Mouse (Mus musculus): ENCODE measurements around the gene Marcksl1. TPM values are rescaled to one million over a fixed set of nuclear protein-coding genes. Genes with fewer than 3 reads are reported as not detected.
"Not testable (repeated sequence)": the region's sequence is repeated elsewhere in the genome, so short reads cannot be mapped to it uniquely, and the experiment has no call there.

Marcksl1 gene
- polyA plus RNA-seq, 1 experiment from 2014 or later, result 1,751 TPM

GRCm38 (mm10) chr4:129550295-129550694 lies 36.9 kb downstream of the Marcksl1 start:
- no peak overlapping the region for H3K4me3 ChIP-seq
- H3K4me2 ChIP-seq, result no peak overlapping the region
- ATAC-seq (replicated peaks), result no peak
- 83% methylated on average over 1 of the region's 1 CpGs for WGBS
- H3K9ac ChIP-seq, result no peak overlapping the region
- peaks cover 1% of the 10 kb centered on the region for H3K4me1 ChIP-seq
- H3K36me3 ChIP-seq (replicated peaks), result no peaks in the 10 kb centered on the region
- no peaks in the 10 kb centered on the region for H3K27me3 ChIP-seq (replicated peaks)
- no peak overlapping the region for H3K27ac ChIP-seq
- H3K9me3 ChIP-seq, result no peaks in the 10 kb centered on the region

GRCm38 (mm10) chr4:129554512-129554911 lies 41.1 kb downstream of the Marcksl1 start:
- 65% methylated on average over 6 of the region's 6 CpGs for WGBS
- not testable (repeated sequence) for H3K27me3 ChIP-seq (replicated peaks); H3K36me3 ChIP-seq (replicated peaks); H3K27ac ChIP-seq; H3K9me3 ChIP-seq; H3K4me3 ChIP-seq; ATAC-seq (replicated peaks); H3K9ac ChIP-seq
- Histone ChIP-seq H3K4me1 (peaks cover 11% of the 10 kb centered on the region), H3K4me2 (peak overlapping the region; percentile 67)

- no peak overlapping the region; the same call in 1 of the 2 replicates for H3K9ac ChIP-seq
- ATAC-seq (replicated peaks), result no peak; the same call in 1 of the 2 replicates
- peak overlapping the region; percentile 67 for H3K4me2 ChIP-seq
- H3K27me3 ChIP-seq (replicated peaks), result no peaks in the 10 kb centered on the region
- no peaks in the 10 kb centered on the region for H3K36me3 ChIP-seq (replicated peaks)
- H3K4me1 ChIP-seq, result peaks cover 11% of the 10 kb centered on the region
- peak overlapping the region; percentile 48 for H3K4me3 ChIP-seq
- WGBS, result 4% methylated on average over 16 of the region's 16 CpGs
- H3K27ac ChIP-seq, result no peak overlapping the region
- no peaks in the 10 kb centered on the region for H3K9me3 ChIP-seq
Measured at GRCm38 (mm10) chr4:129555421-129555861, 42.1 kb downstream of the Marcksl1 start.

GRCm38 (mm10) chr4:129555862-129556531 lies 42.6 kb downstream of the Marcksl1 start:
- H3K4me2 ChIP-seq, result peak overlapping the region; percentile 67
- H3K27me3 ChIP-seq (replicated peaks), result no peaks in the 10 kb centered on the region
- ATAC-seq (replicated peaks), result peak; percentile 78
- H3K9ac ChIP-seq, result peak overlapping the region; percentile 47
- no peaks in the 10 kb centered on the region for H3K36me3 ChIP-seq (replicated peaks)
- WGBS, result under 1% methylated on average over 24 of the region's 24 CpGs
- no peaks in the 10 kb centered on the region for H3K9me3 ChIP-seq
- peak overlapping the region; percentile 73 for H3K27ac ChIP-seq
- peaks cover 11% of the 10 kb centered on the region for H3K4me1 ChIP-seq
- peak overlapping the region; percentile 48 for H3K4me3 ChIP-seq

- Histone ChIP-seq H3K4me3 (peak overlapping the region; percentile 48), H3K9me3 (no peaks in the 10 kb centered on the region), H3K4me2 (peak overlapping the region; percentile 67), H3K4me1 (peaks cover 11% of the 10 kb centered on the region), H3K9ac (peak overlapping the region; percentile 37; the same call in 1 of the 2 replicates), H3K27ac (peak overlapping the region; percentile 73), H3K36me3 (replicated peaks) (no peaks in the 10 kb centered on the region), H3K27me3 (replicated peaks) (no peaks in the 10 kb centered on the region)
- 8% methylated on average over 32 of the region's 33 CpGs for WGBS
- ATAC-seq (replicated peaks), result peak; percentile 79
Measured at GRCm38 (mm10) chr4:129556532-129557223, 43.3 kb downstream of the Marcksl1 start.

- WGBS, result 79% methylated on average over 9 of the region's 9 CpGs
- Histone ChIP-seq H3K9ac (no peak overlapping the region), H3K36me3 (replicated peaks) (no peaks in the 10 kb centered on the region), H3K4me1 (peaks cover 11% of the 10 kb centered on the region), H3K4me3 (no peak overlapping the region), H3K9me3 (no peaks in the 10 kb centered on the region), H3K27me3 (replicated peaks) (no peaks in the 10 kb centered on the region), H3K4me2 (peak overlapping the region; percentile 67), H3K27ac (no peak overlapping the region)
- ATAC-seq (replicated peaks), result peak; percentile 20; the same call in 1 of the 2 replicates
Measured at GRCm38 (mm10) chr4:129557256-129557808, 44.0 kb downstream of the Marcksl1 start.

DNA sequence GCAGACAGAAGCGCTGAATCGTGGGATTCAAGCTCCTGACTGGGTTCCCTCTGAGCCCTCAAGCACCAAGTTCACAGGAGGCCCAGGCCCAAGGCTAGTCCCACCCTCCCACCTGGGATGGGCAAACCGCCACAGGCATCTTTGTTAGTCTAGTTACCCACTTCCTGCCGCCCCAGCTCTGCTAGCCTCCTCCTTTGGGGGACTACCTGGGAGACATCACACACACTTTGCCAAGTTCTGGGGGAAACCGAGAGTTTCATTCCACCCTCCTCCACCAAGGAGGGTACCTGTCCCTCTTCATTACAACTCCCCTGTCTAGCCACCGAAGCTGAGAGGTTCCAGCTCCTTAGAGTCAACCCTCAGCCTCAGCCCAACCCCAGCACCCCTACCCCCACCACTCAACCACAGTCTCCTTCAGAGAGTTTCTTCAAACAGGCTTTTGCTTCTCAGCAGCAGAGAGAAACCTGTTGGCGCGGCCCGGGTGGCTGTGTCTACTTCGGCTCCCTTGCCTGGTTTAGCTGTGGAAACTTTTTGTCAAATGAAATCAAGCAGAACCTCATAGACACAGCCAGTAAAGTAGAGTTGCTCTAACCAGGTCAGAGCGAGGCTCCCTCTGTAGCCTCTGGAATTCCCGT lies 45.1 kb downstream of the Marcksl1 start:
- no peak overlapping the region for H3K9ac ChIP-seq
- ATAC-seq (replicated peaks), result no peak
- H3K27me3 ChIP-seq (replicated peaks), result no peaks in the 10 kb centered on the region
- no peaks in the 10 kb centered on the region for H3K36me3 ChIP-seq (replicated peaks)
- no peak overlapping the region for H3K4me3 ChIP-seq
- H3K9me3 ChIP-seq, result no peaks in the 10 kb centered on the region
- H3K4me2 ChIP-seq, result no peak overlapping the region
- H3K4me1 ChIP-seq, result peaks cover 11% of the 10 kb centered on the region
- 86% methylated on average over 12 of the region's 12 CpGs for WGBS
- no peak overlapping the region for H3K27ac ChIP-seq

DNA sequence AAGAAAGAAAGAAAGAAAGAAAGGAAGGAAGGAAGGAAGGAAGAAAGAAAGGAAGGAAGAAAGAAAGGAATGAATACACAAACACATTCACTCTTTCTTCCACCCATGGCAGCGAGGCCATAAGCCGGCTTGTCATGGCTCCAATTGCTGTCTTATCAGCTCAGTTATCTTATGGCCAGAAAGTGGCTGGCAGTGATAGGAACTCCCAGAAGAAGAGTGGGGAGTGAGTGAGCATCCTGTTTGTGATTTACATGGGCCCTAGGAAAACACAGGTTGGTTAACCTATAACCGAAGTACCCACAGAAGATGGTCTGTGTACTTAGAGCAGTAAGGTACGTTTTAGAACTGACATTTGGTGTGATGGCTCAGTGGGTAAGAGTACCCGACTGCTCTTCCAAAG lies 47.8 kb downstream of the Marcksl1 start:
- H3K9ac ChIP-seq, result no peak overlapping the region
- no peak for ATAC-seq (replicated peaks)
- H3K9me3 ChIP-seq, result no peaks in the 10 kb centered on the region
- H3K4me3 ChIP-seq, result no peak overlapping the region
- no peak overlapping the region for H3K27ac ChIP-seq
- 88% methylated on average over 5 of the region's 5 CpGs for WGBS
- H3K36me3 ChIP-seq (replicated peaks), result no peaks in the 10 kb centered on the region
- no peak overlapping the region for H3K4me2 ChIP-seq
- peaks cover 3% of the 10 kb centered on the region for H3K4me1 ChIP-seq
- H3K27me3 ChIP-seq (replicated peaks), result no peaks in the 10 kb centered on the region

- Histone ChIP-seq H3K4me3 (no peak overlapping the region), H3K36me3 (replicated peaks) (no peaks in the 10 kb centered on the region), H3K4me1 (no peaks in the 10 kb centered on the region), H3K4me2 (no peak overlapping the region), H3K27me3 (replicated peaks) (no peaks in the 10 kb centered on the region), H3K9ac (no peak overlapping the region), H3K9me3 (no peaks in the 10 kb centered on the region), H3K27ac (no peak overlapping the region)
- ATAC-seq (replicated peaks), result no peak
- 77% methylated on average over 8 of the region's 8 CpGs for WGBS
Measured at GRCm38 (mm10) chr4:129563718-129564117, 50.3 kb downstream of the Marcksl1 start.

- Histone ChIP-seq H3K4me3 (no peak overlapping the region), H3K27me3 (replicated peaks) (no peaks in the 10 kb centered on the region), H3K4me2 (no peak overlapping the region), H3K36me3 (replicated peaks) (no peaks in the 10 kb centered on the region), H3K9me3 (no peaks in the 10 kb centered on the region), H3K4me1 (no peaks in the 10 kb centered on the region), H3K9ac (no peak overlapping the region), H3K27ac (no peak overlapping the region)
- 83% methylated on average over 6 of the region's 6 CpGs for WGBS
- no peak for ATAC-seq (replicated peaks)
Measured at GRCm38 (mm10) chr4:129565139-129565538, 51.8 kb downstream of the Marcksl1 start.

All from midbrain, embryonic 15.5 days (tissue).